Mouse (Mus musculus) c-Kit-positive CD71-negative TER-119-negative erythroid progenitor cells, embryonic 14.5 days (primary cell): ENCODE measurements at regions not wholly inside any gene's neighbourhood (a gene's known extent, or its start where the extent isn't known, plus 50 kb on each side); places are given as distances from the start of the nearest gene placed in this dataset.

Source experiments
- DNase-seq: peaks from one replicate; pipeline ENCODE4 v3.0.0-alpha.2; 2013; ENCODE audit warnings: low read depth

DNA sequence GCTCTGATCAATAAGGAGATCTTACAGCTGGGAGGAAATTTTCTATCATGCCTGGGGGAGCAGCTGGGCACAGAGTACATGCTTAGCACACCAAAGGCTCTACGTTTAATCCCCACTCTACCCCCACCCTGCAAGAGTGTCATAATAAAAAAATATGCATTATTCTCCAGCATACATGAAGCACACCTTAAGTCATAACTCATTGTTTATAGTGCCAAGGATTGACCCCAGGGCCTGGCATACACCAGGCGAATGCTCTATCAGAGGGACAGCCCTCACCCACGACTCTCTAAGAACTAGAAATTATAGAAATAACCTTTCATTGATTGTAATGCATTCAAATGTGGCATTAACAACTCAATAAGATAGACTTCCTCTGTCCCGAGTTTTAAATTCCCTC lies 59.4 kb upstream of the Ppp2r5c start:
- DNase-seq = no peak

GRCm38 (mm10) chr12:110389439-110389838 lies 57.5 kb upstream of the Ppp2r5c start:
- DNase-seq = no peak

GRCm38 (mm10) chr12:110391464-110391863 lies 55.5 kb upstream of the Ppp2r5c start:
- no peak for DNase-seq

GRCm38 (mm10) chr12:110393555-110393954 lies 53.4 kb upstream of the Ppp2r5c start:
- no peak for DNase-seq
